Mouse (Mus musculus): ENCODE measurements around the gene Pgam2.

Pgam2 gene

DNA sequence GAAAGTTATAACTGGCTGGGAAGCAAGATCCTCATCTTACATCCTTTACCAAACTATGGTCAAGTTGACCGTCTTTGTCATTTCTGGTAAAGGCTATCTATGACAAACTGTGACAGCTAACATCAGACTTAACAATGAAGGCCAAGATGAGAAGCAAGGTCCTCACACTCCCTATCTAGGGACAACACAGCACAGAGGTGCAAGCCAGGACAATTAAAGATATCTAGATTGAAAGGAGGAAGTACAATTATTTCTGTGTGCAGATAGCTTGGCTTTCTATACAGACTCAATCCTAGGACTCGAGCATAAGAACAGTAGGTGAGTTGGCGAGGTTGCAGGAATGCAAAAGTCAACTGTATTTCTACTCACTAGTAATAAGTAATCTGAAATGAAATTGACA, 2.2 kb upstream of the Pgam2 start:
- DNase-seq: no peak

DNA sequence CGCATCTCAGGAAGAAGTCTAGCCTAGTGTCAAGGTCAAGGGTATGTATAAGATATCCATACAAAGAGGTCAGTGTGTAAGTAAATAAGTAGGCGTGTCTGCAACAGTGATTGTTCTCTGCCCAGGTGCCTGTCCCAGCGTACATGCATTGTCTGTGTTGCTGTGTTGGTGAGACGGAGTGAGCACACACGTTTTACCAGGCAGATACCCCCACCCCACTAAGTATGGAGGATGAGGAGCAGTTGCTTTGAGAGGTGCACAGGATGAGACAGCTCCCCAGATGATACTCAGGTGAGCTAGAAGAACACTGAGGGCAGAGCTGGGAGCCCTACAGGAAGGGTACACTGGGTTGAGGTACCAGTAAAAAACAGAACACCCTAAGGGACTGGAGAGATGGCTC, 641 bp upstream of the Pgam2 start:
- no peak for DNase-seq

DNA sequence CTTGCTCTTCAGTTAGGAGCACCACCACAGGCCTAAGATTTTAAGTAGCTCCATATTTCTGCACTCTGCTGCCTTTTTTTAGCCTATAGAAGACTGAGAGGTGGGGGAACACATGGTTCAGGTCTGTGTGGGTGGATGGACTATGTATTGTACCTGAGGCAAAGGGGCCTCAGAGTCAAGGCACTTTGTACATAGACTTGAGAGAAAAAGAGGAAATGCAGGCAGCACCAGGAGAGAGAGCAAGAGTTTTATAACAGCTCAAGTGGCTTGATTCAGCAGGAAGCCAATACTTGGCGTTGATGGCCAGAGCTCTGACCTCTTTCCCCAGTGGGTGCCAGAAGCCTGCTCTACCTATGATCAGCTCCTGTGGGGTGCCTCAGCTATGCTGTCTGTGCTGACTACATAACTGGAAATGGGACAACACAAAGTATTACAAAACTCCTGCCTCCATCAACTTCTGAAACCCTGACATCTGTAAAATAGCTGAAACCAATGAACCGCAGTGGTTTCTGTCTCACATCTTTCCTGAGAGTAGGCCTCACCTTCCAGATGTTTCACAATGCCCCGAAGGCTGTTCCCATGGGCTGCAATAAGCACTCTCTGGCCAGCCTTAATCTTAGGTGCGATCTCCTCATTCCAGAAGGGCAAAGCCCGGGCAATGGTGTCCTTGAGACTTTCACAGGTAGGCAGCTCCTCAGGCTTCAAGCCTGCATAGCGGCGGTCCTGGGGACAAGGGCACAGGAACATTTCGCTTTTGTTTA, 896 bp downstream of the Pgam2 start:
- no peak for DNase-seq

DNA sequence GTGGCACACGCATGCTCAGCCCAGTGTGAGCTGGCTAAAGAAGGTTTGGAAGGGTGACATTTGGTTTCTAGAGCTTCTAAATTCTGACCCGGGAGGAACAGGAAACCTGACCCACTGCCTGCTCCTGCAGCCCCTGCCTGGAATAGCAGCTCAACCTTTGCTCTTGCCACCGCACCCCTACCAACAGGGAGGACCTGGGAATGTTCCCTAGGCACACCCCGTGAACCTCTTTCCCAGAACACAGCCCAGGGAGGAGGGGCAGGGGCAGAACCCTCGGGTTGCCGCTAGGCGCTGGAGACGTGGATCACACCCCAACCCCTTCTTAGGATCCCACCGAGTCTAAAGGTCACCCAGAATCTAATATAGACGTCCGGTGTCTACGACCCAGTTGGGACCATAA, 1.5 kb downstream of the Pgam2 start:
- no peak for DNase-seq

DNA sequence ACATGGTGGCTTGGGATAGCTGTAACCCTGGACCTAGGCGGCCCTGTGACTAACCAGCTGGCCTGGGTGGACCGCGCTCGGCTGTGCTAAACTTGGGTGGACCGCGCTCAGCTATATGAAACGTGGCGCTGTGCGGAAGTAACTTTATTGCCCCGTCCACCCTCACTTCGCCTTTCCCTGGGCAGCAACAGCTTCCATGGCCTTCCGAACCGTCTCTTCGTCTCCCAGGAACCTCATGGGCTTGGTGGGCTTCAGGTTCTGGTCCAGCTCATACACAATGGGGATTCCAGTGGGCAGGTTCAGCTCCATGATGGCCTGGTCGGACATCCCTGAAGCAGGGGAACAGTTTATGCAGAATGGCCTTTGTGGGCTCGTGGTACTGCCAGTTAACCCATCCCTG, 2.0 kb downstream of the Pgam2 start:
- DNase-seq: no peak

DNA sequence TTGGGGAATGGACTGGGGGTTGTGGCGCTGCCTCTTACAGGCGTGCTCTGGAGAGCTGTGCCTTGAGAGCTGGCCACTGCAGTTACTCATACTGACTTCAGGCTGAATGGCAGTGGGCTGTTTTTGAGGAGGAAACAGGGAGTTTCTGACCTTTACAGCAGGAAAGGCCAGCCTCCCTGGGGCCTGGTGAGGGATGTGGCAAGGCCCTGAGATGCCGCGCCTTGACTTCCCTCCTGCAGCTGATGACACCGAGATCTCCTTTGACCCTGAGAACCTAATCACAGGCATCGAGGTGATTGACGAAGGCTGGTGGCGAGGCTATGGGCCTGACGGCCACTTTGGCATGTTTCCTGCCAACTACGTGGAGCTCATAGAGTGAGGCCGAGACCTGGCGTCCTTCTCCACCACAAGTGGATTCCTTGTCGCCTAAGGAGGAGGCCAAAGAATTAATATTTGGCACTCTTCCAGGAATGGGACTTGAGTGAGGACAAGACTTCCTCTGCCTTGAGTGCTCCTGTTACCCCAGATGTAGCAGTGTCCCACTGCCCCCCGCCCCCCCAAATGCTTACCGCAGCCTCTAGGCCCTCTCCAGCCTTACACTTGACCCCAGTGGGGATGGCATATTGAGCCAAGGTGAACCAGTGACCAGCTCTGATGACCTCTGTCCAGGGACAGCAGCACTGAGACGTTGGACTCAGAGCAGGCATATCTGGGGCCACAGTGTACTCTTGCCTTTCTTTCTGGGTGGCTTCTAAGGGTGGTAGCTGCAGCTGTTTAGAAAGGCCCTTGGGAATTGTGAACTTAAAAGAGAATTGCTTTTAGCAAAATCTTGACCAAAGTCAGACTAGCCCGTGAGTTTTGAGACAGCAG, 3.7 kb downstream of the Pgam2 start:
- peak; percentile 73 for DNase-seq

DNA sequence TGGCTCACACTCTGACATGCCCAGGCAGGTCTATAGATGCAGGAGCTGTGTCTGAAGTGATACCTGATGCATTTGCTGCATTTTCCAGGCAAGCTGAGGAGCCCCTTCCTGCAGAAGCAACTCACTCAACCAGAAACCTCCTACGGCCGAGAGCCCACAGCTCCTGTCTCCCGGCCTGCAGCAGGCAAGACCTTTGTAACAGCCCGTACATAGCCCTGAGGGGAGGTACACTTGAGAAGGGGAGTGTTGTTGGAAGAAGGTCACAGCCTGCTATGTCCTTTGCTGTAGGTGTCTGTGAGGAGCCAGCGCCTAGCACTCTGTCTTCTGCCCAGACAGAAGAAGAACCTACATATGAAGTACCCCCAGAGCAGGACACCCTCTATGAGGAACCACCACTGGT, 5.6 kb downstream of the Pgam2 start:
- no peak for DNase-seq

DNA sequence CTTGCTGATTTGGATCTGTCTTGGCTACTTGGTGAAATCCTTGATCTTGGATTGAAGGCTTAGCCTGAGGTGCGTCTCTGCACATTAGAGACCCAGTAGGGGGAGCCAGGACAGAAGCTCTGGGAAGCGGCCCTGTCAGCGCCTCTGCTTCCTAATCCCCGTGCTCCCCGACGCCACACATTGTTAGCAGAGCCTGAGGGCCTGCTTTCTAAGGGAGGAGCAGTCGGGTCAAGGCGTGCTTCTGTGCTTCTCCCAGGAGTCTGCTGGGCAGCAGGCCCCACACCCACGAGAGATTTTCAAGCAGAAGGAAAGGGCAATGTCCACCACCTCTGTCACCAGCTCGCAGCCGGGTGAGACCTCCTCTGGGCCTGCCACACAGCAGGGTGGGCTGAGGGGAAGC, 6.2 kb downstream of the Pgam2 start:
- no peak for DNase-seq

DNA sequence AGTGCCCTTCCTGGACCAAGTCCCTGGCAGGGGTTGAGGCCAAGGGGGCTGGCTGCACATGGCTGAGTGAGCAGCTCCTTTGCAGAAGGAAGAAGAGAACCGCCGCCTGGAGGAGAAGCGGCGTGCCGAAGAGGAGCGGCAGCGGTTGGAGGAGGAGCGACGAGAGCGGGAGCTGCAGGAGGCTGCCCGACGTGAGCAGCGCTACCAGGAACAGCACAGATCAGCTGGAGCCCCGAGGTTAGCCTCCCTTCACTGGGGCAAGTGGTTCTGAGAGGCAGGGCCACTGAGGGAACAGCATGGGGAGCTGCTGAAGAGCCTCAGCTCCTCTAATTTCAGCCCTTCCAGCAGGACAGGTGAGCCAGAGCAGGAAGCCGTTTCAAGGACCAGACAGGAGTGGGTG, 6.6 kb downstream of the Pgam2 start:
- no peak for DNase-seq

DNA sequence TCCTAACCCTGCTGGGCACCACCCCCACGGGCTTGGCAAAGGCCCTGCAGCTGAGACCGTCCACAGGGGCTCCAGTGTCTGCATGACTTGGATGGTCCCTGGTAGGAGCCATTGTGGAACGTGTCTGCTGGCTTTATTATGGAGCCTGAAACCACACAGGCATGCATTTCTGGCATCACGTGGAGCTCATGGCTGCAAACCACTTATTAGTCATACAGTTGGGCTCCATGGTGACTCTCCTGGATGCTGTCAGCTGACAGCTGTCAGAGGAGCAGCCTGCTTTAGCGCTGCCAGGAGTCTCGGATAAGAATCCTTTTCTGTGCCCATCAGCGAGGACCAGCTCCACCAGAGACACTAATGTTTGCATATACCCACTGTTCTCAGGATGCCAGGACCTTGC, 7.8 kb downstream of the Pgam2 start:
- no peak for DNase-seq

DNA sequence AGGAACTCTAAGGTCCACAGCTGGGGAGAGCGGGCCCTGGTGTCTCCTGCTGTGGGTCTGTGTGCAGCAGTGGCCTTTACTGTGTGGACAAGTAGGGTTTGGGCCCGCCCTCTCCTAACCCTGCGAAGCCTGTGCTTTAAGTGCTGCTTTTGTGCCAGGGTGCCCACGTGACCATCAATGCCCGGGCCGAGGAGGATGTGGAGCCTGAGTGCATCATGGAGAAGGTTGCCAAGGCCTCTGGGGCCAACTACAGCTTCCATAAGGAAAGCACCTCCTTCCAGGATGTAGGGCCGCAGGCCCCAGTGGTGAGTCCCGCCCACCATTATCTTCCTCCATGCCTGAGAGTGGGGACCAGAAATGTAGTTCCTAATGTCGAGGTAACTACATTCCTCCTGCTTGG, 8.2 kb downstream of the Pgam2 start:
- no peak for DNase-seq

DNA sequence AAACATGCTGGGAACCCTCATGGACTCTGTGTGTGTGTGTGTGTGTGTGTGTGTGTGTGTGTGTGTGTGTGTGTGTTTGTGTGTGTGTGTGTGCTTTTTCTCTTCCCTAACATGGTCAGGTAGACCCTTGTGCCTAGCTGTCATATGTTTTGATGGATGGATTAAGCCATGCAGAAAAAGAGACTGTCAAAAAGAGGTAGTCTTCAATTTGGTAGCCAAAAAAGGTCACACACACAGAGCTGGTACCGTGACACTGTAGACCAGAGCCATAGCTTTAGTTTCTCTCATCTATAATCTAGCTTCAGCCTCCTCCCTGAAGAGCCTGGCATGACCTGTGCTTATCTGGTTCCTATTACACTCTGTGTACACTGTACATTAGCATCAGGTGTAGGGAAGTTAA, 13.1 kb downstream of the Pgam2 start:
- DNase-seq: no peak

DNA sequence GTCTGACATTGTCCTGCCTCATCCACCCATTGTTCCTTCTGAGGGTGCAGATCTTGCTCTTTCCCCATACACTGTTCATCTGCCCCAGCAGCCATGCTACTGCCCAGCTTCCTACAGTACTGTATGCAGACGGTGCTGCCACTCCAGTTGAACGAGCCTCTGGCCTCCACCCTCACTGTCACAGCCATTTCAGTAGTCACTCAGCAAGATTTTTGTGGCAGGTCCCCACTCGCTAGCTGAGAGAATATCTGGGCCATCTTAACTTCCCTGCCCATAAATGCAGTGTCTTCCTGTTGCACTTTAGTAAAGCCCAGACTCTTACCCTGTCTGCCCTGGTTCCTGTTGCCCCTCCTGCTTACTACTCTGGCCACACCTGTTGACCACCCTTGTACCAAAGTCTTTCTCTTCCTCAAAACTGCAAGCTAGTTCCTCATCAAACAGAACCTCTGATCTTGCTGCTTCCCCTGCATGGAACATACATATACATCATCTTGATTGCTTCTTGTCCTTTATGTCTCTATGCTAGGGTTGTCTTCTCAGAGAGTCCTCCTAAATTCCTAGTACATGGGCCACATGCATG, 13.7 kb downstream of the Pgam2 start:
- DNase-seq: no peak

DNA sequence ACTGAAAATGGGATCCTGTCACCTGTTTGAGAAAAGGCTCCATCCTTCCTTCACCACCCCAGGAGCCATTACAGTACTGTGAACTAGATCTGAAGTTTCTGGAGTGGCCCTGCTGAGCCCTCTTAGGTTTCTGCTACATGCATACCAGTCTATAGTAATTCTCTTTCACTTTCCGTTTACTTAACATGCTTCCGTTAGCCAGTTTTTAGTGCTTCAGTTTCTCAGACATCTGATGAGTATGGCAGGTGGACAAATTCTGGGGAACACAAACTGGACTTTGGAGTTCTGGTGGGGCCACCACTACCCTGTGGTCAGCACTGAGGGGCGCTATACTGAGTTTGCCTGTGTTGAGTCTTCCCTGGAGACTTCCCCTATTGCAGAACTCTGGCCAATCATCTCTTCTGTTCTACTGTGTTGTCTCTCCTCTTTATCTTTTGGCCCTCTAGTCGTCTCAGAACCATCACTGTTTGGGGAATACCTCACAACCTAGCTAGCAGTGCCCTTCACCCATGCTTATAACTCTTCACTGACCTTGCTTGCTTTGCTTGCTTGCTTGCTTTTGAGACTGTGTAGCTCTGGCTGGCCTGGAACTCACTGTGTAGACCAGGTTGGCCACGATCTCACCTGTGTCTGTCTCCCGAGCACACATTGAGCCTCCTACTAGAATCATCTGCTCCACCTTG, 14.3 kb downstream of the Pgam2 start:
- DNase-seq: no peak

DNA sequence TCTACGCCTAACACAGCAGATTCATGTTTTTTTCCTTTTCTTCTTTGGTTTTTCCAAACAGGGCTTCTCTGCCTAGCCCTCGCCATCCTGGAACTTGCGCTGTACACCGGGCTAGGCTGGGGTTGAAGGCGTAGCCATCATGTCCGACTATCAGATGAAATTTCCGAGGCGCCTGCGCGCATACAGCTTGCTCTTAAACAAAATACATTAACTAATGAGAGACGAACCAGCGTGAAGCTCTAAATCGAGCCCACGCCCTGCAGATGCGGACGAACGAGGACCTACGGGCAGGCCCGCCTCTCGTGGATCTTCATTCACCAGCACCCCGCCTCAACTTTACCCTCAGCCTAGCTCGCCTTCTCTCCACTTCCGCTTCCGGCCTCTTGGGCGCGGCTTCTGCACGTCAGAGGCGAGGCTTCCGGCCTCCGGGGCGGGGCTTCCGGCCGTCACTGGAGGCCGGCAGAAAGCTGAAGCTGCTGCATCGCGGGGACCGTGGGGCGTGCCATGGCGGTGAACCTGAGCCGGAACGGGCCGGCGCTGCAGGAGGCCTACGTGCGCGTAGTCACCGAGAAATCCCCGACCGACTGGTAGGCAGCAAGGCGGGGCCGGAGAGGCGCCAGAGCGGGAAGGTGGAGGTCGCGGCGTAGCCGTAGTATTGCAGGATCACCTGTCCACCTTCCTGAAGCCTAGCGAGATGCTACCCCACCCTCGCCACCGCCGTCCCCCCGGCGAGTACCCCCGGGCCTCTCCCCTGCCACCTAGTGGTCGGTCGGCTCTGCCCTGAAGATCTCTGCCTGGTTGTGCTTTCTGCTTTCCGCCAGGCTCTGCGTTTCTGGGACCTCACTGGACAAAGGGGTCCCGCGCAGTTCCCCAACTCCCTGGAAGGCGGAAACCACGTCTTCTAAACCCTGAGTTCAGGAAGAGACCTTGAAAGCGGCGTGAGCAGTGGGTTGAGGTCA, 15.2 kb downstream of the Pgam2 start, which contains the start of gene Dbnl:
Dbnl (plus strand) TSS at position 433 of the 959 bp plus-strand sequence.
- DNase-seq: peak; percentile 98

DNA sequence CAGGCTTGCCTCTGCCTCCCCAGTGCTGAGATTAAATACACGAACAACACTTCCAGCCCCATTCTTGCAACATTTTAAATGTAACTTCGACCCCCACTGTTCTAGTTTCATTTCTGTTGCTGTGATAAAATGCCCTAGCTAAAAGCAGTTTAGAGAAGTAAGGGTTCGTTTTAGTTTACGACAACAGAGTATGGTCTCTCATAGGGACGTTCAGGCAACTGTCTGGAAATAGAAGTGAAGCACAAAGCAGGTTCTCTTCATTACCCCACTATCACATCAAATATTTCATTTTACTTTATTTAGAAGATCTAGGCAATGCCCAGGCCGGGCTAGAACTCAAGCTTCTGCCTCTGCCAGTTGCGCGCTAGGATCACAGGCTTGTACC, 15.9 kb downstream of the Pgam2 start:
- no peak for DNase-seq

DNA sequence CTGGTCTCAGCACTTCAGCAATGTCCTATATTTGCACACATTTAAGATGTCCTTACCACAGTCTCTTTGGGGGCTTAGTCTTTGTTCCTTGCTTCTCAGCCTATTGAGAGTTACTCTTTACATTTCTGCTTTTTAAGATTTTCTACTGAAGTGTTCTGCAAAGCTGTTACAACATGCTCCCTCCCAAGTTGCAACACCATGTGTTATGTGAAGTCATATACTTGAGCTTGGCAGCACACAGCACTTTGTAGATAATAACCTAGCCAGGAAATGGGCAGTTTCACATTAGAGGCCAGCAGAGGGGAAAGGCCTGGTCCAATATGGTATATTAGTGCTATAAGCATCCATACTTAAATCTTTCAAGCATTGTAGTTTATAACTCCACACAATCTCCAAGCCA, 17.8 kb downstream of the Pgam2 start:
- peak; percentile 46 for DNase-seq

DNA sequence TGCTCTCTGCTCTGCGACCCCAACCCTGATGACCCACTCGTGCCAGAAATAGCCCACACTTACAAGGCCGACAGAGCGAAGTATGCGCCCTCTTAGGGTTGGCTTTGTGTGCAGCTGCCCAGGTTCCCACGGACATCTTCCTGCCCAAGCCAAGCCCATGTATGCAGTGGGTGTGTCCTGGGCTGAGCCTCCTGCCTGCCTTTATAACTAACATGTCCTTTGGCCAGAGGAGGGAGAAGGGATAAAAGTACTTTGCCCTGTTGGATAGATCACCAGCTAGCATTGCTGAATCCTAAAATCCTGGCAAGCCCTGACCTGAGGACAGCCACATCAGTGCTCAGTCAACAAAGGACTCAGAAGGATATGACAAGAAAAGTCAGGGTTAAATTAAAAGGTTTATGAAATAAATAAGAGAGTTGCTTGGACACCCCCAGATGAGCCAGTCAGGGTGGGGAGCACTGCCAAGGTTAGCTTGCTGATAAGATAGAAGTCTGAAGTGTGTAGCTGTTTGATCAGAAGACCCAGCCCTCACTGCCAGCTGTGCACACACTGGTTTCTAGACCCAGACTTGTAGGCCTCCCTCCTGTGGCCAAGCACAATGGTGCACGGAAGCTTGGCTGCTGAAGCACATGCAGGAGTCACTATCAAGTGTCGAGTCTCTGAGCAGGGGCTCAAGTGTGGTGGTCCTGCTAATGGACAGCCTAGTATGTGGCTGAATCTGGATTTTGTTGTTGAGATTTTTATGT, 21.2 kb downstream of the Pgam2 start:
- DNase-seq: no peak

DNA sequence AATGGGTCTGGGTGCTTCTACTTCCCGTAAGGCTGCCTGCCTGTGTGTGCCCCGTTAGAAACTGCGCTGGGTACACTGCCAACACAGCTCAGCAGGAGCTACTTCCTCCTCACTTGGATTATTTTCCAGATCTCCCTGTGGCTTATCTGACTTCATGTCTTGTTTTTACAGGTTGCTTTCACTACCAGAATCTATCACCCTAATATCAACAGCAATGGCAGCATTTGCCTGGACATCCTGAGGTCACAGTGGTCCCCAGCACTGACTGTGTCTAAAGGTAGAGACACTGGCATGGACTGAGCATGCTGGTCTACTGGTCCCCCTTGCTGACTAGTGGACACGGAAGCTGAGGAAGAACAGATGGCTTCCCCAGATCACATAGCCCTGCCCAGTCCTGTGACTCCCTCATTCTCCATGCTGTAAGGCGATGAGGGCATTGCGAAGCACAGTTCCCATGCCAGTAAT, 23.5 kb downstream of the Pgam2 start:
- no peak for DNase-seq

DNA sequence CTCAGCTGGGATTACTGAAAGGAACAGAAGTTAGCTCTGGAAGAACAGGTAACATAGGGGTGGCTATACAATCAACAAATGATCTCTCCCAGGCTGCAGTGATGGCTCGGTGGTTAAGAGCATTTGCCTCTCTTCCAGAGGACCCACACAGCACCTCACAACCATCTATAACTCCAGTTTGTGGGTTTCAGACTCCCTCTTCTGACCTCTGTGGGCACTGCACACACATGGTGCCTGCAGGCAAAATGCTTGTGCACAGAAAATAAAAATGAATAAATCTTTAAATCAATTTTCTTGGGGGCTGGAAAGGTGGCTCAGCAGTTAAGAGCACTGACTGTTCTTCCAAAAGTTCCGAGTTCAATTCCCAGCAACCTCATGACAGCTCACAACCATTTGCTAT, 25.1 kb downstream of the Pgam2 start:
- no peak for DNase-seq

DNA sequence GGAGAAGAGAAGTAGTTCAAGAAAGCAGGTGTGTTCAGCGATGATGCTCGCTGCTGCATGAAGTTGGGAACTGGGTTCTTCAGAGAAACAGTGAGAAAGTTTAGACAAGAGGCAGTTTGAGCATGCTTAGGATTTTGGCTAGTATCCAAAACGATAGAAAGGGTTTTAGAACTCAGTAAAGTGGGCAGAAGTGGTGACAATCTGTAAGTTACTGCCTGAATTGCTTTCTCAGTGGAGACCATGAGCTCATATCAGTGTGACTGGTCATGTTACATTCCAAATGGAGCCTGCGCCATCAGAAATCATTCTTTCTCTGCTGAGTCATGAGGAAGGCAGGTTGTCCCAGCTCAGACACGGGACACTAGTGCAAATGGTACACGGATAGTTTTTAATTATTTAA, 37.5 kb downstream of the Pgam2 start:
- no peak for DNase-seq
